Mouse (Mus musculus) embryonic fibroblast, embryonic 13.5 days (primary cell): ENCODE measurements around the gene Zranb3.

ENCODE experiments used
- CTCF ChIP-seq: IDR thresholded peaks from 2 replicates; pipeline ENCODE4 v1.5.1; 2011; ENCODE audit warnings: mild to moderate bottlenecking, control low read depth, low read length, moderate library complexity, borderline replicate concordance; ENCODE audit not compliant: insufficient read depth
- POLR2A ChIP-seq: IDR thresholded peaks from 2 replicates; pipeline ENCODE4 v1.6.1; 2011; ENCODE audit warnings: low read depth, mild to moderate bottlenecking, control low read depth, low read length, moderate library complexity

DNA sequence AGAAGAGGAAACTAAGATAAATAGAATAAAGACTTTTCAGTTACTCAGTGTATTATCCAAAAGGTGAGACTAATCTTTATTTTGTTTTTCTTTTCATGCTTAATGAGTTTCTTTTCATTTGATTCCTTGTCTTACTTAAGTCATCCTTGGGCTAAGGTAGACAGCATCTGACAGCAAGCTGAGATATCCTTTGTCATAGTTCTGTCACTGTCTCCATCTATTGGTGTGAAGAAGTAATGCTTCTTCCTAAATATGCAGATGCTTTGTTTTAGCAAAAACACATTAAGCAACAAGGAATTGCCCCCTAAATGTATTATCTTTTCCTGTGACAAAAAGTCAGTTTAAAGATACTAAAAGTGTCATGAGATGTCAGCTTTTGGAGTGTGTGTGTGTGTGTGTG is 38.2 kb upstream of the Zranb3 start:
- no peak for TF ChIP-seq POLR2A
- no peak for TF ChIP-seq CTCF
